Mouse (Mus musculus) lung, adult 10 weeks (tissue): Measurements from ENCODE around the gene Vmn1r5. TPM values are rescaled to one million over a fixed set of nuclear protein-coding genes. Genes with fewer than 3 reads are reported as not detected.

Experiments
- polyA plus RNA-seq: library from polyadenylated mRNA; stranded (reverse); fragments of 350-450 nt; fragmentation: Illumina TruSeq; extraction: RNeasy Lipid Tissue Mini Kit (QIAGEN cat#74804); gene quantifications from one replicate; pipeline ENCODE4 v1.2.3, GENCODE M21; 2014; ENCODE audit warnings: low read depth, low replicate concordance; ENCODE audit not compliant: insufficient read depth

The Vmn1r5 gene
- not detected for polyA plus RNA-seq

DNA sequence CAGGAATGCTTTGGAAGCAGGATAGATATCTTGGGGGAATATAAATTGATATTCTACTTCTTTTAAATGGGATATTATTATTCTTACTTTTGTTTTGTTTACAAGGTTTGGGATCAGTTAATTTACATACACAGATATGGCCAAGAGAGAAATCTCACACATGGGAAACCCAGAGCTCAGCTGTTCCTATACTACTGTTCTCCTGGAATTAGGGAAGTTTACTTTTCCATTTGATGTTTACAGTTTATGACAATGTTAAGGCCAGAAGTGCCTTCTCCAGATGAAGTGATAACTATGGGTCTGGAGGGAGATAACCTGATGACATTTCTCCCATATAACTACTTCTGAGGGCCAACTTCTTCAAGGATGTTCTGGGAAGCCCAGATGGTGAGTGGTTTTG lies at the start of gene Vmn1r5:
Gene Vmn1r5 (plus strand): TSS at position 301 of the 400 bp plus-strand sequence.

DNA sequence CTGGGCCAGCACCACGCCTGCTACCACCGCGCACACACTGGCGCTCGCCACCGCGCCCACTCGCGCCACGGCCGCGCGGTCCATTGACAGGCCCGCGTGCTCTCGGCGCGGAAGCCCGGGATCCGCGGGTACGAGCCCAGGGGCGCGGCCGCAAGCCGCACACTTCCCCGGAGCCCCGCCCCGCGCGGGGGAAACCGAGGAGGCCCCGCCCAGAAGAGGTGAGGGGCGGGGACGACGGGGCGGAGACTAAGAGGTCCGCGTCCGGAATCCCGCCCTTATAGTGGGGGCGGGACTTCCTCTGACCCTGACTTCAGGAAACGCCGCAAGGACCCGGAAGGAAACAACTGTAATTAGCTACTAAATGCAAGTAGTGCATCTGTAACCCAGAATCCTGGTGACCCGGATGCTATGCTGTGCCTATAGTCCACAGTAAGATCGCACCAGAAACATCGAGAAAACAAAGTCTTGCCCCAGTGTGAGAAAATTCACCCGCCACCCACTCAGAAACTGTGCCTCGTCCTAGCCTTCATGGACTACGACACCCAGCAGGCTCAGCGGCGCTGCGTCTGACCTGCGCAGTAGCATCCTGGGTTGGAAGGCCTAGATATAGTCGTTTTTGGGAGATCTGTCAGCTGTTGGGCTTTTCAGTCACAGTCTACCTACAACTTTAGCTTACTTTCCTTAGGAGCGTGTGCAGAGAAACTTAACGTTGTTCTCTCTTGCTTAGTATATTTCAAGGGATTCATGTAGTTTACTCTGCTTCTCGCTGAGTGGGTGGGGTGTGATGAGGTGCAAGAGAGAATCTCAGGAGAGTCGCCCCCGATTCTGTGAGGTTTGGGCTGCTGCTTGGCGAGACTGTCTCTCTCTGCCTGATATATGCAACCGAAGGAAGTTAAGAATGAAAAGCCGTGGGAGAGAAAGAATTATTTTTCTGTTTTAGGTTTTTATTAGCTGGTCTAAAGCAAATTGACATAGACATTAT lies 46.1 kb upstream of the Vmn1r5 start, which contains the start of the genes Nt5c3 and Vmn1r4:
Gene Nt5c3 (minus strand): TSS at position 207 of the 982 bp plus-strand sequence.
Gene Vmn1r4 (plus strand): TSS at position 290 of the 982 bp plus-strand sequence.

DNA sequence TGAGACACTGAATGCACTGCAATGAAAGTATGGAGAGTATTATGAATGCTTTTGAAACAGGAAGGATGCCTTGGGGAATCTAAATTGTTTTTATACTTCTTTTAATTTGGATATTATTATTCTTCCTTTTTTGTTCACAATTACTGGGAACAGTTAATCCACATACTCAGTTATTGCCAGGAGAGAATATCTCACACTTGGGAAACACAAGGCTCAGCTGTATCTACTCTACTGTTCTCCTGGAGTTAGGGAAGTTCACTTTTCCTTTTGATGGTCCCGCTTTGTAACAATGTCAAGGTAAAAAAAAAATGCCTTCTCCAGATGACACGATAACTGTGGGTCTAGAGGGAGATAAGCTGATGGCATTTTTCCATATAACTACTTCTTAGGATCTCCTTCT lies 26.9 kb downstream of the Vmn1r5 start, which contains the start of gene Vmn1r6:
Gene Vmn1r6 (plus strand): TSS at position 301 of the 400 bp plus-strand sequence.

DNA sequence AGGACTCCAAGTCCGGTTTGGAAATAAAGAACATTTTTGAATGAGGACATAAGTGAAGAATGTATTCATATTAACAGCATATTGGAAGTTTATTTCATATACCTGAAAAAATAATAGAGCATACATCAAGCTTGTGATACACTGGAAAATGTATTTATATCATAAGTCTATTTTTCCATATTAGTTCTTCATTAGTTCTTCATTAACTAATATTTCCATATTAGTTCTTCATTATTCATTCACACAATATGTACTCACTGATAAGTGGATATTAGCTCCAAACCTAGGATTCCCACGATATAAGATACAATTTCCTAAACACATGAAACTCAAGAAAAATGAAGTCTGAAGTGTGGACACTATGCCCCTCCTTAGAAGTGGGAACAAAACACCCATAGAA lies 55.2 kb downstream of the Vmn1r5 start, which contains the start of gene Vmn1r7:
Gene Vmn1r7 (minus strand): TSS at position 101 of the 400 bp plus-strand sequence.

DNA sequence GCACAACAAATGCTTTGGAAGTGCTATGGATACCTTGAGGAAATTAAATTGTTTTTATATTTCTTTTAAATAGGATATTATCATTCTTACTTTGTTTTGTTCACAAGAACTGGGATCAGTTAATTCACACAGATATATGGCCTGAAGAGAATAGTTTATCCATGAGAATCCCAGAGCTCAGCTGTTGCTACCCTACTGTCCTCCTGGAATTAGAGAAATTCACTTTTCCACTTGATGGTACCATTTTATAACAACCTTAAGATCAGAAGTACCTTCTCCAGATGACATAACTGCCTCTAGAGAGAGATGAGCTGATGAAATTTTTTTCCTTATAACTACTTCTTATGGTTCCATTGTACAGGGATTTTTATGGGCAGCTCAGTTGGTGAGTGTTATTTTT lies 61.9 kb downstream of the Vmn1r5 start, which contains the start of gene Vmn1r8:
Gene Vmn1r8 (plus strand): TSS at position 301 of the 400 bp plus-strand sequence.

Other genes with a start within 250 kb of the Vmn1r5 start
- gene Kbtbd2, start 172.5 kb upstream of the Vmn1r5 start, polyA plus RNA-seq, result 16.1 TPM
- gene Fkbp9, start 138.2 kb upstream of the Vmn1r5 start, polyA plus RNA-seq, result 79.3 TPM
- gene Nt5c3, start 46.3 kb upstream of the Vmn1r5 start, polyA plus RNA-seq, result 25.7 TPM
- 0.22 TPM for gene Vmn1r4, start 46.3 kb upstream of the Vmn1r5 start, polyA plus RNA-seq
- not detected for gene Vmn1r6, start 27.0 kb downstream of the Vmn1r5 start, polyA plus RNA-seq
- gene Vmn1r7, start 55.1 kb downstream of the Vmn1r5 start, polyA plus RNA-seq, result not detected
- gene Vmn1r8, start 62.0 kb downstream of the Vmn1r5 start, polyA plus RNA-seq, result not detected
- not detected for gene Vmn1r9, start 96.5 kb downstream of the Vmn1r5 start, polyA plus RNA-seq
- not detected for gene Vmn1r10, start 139.2 kb downstream of the Vmn1r5 start, polyA plus RNA-seq
- not detected for gene Vmn1r11, start 163.2 kb downstream of the Vmn1r5 start, polyA plus RNA-seq
- not detected for gene Vmn1r12, start 186.6 kb downstream of the Vmn1r5 start, polyA plus RNA-seq
- gene Vmn1r13, start 233.0 kb downstream of the Vmn1r5 start, polyA plus RNA-seq, result not detected